Mouse (Mus musculus) B cell, adult 62 days (primary cell): ENCODE data around the gene Rab9b. TPM values are rescaled to one million over a fixed set of nuclear protein-coding genes. Genes with fewer than 3 reads are reported as not detected.

Experiments
- total RNA-seq: library from RNA; stranded (reverse); gene quantifications from 4 replicates; pipeline ENCODE4 v1.2.4, GENCODE M21; 2023

Gene Rab9b
- not detected in 4 replicates for total RNA-seq

DNA sequence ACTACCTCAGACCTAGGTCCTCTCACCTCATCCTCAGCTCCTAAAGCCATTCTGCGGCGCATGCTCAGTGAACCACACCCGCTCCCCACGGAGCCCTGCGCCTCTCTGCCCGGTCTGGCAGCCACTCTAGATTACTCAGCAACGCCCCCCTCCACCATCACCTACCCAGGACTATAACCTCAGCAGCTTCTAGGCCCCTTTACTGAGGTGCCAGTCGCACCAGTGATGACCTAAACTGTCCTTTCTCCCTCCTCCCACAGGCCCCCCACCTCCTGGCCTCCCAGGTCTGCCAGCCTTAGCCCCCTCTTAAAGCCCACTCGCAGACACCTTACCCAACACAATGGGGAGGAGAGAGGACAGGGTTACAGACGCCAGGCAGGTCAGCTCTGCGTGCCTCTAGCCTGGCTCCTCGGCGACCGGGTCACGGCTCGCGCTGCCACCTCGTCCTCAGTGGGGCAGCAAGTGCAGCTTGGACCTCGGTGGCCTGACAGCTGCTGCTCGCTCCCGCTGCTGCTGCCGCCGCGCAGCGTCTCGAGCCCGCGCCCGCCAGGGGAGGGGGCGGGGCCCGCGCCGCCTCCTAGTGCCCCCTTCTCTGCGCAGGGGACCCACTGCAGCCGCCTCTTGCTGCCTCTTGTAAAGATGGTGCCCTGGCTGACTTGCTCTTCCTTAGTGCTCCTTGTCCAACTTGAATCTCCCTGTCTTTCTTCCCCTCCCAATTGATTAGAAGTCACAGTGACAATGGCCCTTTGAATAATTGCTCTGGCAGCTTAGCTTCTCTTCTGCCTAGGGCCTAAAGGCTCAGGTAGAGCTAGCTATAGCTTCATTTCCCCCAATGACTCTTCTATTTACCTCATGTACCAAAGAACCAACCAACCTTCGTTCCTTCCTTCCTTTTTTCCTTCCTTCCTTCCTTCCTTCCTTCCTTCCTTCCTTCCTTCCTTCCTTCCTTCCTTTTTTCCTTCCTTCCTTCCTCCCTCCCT lies at the start of gene Rab9b:
TSS of gene Rab9b (minus strand) at position 695 of the 980 bp plus-strand sequence.

GRCm38 (mm10) chrX:136822371-136822770 lies 46.2 kb downstream of the Rab9b start, which contains the start of gene Plp1:
Plp1 (plus strand) TSS chrX:136822671.

Other genes starting within 250 kb of the Rab9b start
- gene Tceal1, start 160.8 kb downstream of the Rab9b start, total RNA-seq, result 0.26 to 0.31 TPM (median 0.27 TPM) in 3 of 4 replicates, not detected in the other
- 111 to 140 TPM (median 128 TPM) in 4 replicates for gene Morf4l2, start 125.1 kb downstream of the Rab9b start, total RNA-seq
- gene Glra4, start 88.6 kb downstream of the Rab9b start, total RNA-seq, result not detected in 4 replicates
- gene Plp1, start 46.1 kb downstream of the Rab9b start, total RNA-seq, result 4.9 to 6.6 TPM (median 5.1 TPM) in 4 replicates
- not detected in 4 replicates for gene H2bfm, start 58.6 kb upstream of the Rab9b start, total RNA-seq
- 11.4 to 22.6 TPM (median 19.7 TPM) in 4 replicates for gene Tmsb15b2, start 106.7 kb upstream of the Rab9b start, total RNA-seq
- gene Tmsb15l, start 108.1 kb upstream of the Rab9b start, total RNA-seq, result 3.0 to 6.6 TPM (median 4.6 TPM) in 3 of 4 replicates, not detected in the other
- 12.6 to 19.7 TPM (median 15.6 TPM) in 4 replicates for gene Tmsb15b1, start 108.1 kb upstream of the Rab9b start, total RNA-seq
- gene Zcchc18, start 124.4 kb upstream of the Rab9b start, total RNA-seq, result 13.4 to 17.0 TPM (median 13.9 TPM) in 4 replicates
- 29.8 to 43.7 TPM (median 39.6 TPM) in 4 replicates for gene Slc25a53, start 169.5 kb upstream of the Rab9b start, total RNA-seq
- 6.5 to 7.1 TPM (median 6.8 TPM) in 4 replicates for gene Fam199x, start 180.8 kb upstream of the Rab9b start, total RNA-seq